Mouse (Mus musculus): ENCODE results near the gene Scn2b. TPM values are rescaled to one million over a fixed set of nuclear protein-coding genes. Genes with fewer than 3 reads are reported as not detected.

Scn2b gene
- polyA plus RNA-seq, 2 experiments: 3.3 to 6.6 TPM

DNA sequence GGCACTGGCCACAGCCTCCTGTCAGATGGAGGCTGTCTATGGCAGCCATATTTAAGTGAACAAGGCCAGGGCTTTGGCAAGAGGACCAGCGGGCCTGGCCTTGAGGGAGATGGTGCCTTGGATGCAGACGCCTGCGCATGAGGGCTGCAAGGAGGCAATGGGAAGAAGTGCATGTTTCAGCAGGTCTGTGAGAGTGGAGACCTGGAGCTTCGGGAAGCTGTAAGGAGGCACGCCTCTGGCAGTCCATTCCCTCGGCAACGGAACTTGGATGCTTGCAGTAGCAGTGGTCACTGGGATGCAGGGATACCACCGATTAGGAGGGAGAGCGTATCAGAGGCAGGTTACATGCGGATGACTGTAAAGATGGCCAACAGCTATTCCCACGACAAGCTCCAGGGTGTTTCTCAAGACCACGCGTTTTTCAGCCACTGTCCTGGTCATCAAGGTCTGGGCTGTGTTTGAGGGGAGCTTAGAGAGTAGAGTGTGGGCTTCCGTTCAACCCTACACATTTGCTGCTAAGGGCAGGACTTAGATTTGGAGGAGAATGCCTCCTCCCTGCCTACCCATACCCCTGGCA lies 2.5 kb downstream of the Scn2b start:
- DNase-seq (ENCODE audit: low spot score) (no peak), ATAC-seq (ENCODE audit: low FRiP score, low read depth) (no peak)
- no peak overlapping the region for H3K27ac ChIP-seq (replicated peaks; ENCODE audit: low read depth, low read length)
- H3K4me2 ChIP-seq (replicated peaks; ENCODE audit: low read depth, low read length, severe bottlenecking): no peak overlapping the region
- H3K36me3 ChIP-seq (ENCODE audit: control insufficient read depth, insufficient read depth, low read length): no peaks in the 10 kb centered on the region
- no peak overlapping the region for H3K9ac ChIP-seq (ENCODE audit: low read depth, low read length, severe bottlenecking)
- no peaks in the 10 kb centered on the region for H3K9me3 ChIP-seq (ENCODE audit: control insufficient read depth, low read length)
- TF ChIP-seq POLR2A (IDR thresholded peaks at IDR 0.05; ENCODE audit: borderline replicate concordance, extremely low read depth, insufficient read depth, insufficient read length): no peak
- H3K4me3 ChIP-seq (replicated peaks; ENCODE audit: low read length): no peak overlapping the region
- peaks cover 28% of the 10 kb centered on the region for H3K4me1 ChIP-seq (ENCODE audit: control insufficient read depth, insufficient read depth, low read length)
- no peaks in the 10 kb centered on the region for H3K27me3 ChIP-seq (ENCODE audit: control insufficient read depth, insufficient read depth, low read length)
- WGBS: 89% methylated on average over 14 of the region's 14 CpGs

DNA sequence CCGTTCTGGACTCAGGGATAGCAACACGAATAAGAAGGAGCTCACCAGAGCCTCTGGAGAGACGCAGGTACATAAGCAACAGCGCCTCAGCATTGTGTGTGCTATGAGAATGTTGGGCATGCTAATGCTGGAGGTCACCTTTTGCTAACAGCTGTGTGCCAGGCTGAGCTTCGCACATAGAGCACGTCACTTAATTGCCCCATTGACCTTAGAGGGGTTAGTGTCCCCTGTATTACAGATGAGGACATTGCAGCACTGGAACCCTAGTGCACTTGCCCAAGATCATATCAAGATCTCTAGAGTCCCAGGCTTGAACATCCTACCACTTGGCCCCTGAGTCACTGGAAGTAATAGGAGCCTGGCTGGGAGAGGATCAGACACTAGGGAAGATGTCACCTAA lies 3.0 kb downstream of the Scn2b start:
- DNase-seq (ENCODE audit: low spot score): no peak
- H3K4me3 ChIP-seq (replicated peaks; ENCODE audit: low read length): no peak overlapping the region
- H3K9ac ChIP-seq (ENCODE audit: low read depth, low read length, severe bottlenecking): no peak overlapping the region
- H3K4me1 ChIP-seq (ENCODE audit: control insufficient read depth, insufficient read depth, low read length): peaks cover 25% of the 10 kb centered on the region
- H3K9me3 ChIP-seq (ENCODE audit: control insufficient read depth, low read length): no peaks in the 10 kb centered on the region
- peaks cover 5% of the 10 kb centered on the region; the same call in 1 of the 2 replicates for H3K36me3 ChIP-seq (ENCODE audit: control insufficient read depth, insufficient read depth, low read length)
- no peak for TF ChIP-seq POLR2A (IDR thresholded peaks at IDR 0.05; ENCODE audit: borderline replicate concordance, extremely low read depth, insufficient read depth, insufficient read length)
- no peak overlapping the region for H3K27ac ChIP-seq (replicated peaks; ENCODE audit: low read depth, low read length)
- WGBS: 80% methylated on average over 6 of the region's 6 CpGs
- H3K4me2 ChIP-seq (replicated peaks; ENCODE audit: low read depth, low read length, severe bottlenecking): no peak overlapping the region
- ATAC-seq (ENCODE audit: low FRiP score, low read depth): no peak
- no peaks in the 10 kb centered on the region for H3K27me3 ChIP-seq (ENCODE audit: control insufficient read depth, insufficient read depth, low read length)

DNA sequence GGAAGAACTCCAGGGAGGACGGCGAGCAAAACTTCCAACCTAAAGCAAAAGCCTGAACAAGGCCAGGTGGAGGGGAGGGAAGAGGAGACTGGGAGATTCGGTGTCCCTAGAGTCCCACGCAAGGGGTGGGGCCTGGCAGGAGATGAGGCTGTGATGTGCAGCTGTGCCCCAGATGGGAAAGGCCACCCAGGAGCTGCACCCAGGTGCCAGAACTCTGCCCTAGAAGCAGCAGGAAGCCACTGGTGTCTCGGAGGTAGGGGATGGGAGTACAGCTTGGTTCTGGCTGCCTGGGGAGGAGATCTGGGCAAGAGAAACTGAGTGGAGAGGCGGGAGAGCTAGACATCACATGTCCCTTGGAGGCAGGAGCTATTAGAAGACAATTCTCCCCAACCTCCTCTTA lies 3.4 kb downstream of the Scn2b start:
- no peaks in the 10 kb centered on the region for H3K27me3 ChIP-seq (ENCODE audit: control insufficient read depth, insufficient read depth, low read length)
- ATAC-seq (ENCODE audit: low FRiP score, low read depth) (no peak), DNase-seq (ENCODE audit: low spot score) (no peak)
- H3K27ac ChIP-seq (replicated peaks; ENCODE audit: low read depth, low read length): no peak overlapping the region
- peaks cover 23% of the 10 kb centered on the region for H3K4me1 ChIP-seq (ENCODE audit: control insufficient read depth, insufficient read depth, low read length)
- no peak overlapping the region for H3K9ac ChIP-seq (ENCODE audit: low read depth, low read length, severe bottlenecking)
- 49% methylated on average over 6 of the region's 6 CpGs for WGBS
- H3K36me3 ChIP-seq (ENCODE audit: control insufficient read depth, insufficient read depth, low read length): peaks cover 9% of the 10 kb centered on the region
- no peak for TF ChIP-seq POLR2A (IDR thresholded peaks at IDR 0.05; ENCODE audit: borderline replicate concordance, extremely low read depth, insufficient read depth, insufficient read length)
- no peak overlapping the region for H3K4me2 ChIP-seq (replicated peaks; ENCODE audit: low read depth, low read length, severe bottlenecking)
- H3K4me3 ChIP-seq (replicated peaks; ENCODE audit: low read length): no peak overlapping the region
- no peaks in the 10 kb centered on the region for H3K9me3 ChIP-seq (ENCODE audit: control insufficient read depth, low read length)

DNA sequence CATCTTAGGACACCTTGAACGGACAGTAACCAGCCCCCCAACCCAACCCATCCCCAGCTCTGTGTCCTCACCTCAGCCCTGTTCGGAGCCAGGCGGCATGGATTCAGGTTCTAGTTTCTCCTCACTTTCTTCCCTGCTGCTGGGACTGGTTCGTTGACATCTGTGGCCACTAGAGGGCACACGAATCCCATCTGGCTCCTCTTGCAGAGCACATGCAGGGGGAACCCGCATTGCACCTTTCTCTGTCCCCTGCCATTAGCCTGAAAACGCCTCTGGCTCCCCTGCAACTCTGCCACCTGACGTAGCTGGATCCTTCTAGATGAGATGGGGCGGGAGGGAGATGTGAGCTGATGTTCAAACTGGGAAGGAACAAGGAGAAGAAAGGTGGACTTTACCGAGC lies 4.2 kb downstream of the Scn2b start:
- Histone ChIP-seq H3K4me1 (ENCODE audit: control insufficient read depth, insufficient read depth, low read length) (peaks cover 16% of the 10 kb centered on the region), H3K27me3 (ENCODE audit: control insufficient read depth, insufficient read depth, low read length) (no peaks in the 10 kb centered on the region), H3K9ac (ENCODE audit: low read depth, low read length, severe bottlenecking) (no peak overlapping the region), H3K4me2 (replicated peaks; ENCODE audit: low read depth, low read length, severe bottlenecking) (peak overlapping the region; percentile 45), H3K36me3 (ENCODE audit: control insufficient read depth, insufficient read depth, low read length) (peaks cover 13% of the 10 kb centered on the region), H3K4me3 (replicated peaks; ENCODE audit: low read length) (peak overlapping the region; percentile 20), H3K9me3 (ENCODE audit: control insufficient read depth, low read length) (no peaks in the 10 kb centered on the region), H3K27ac (replicated peaks; ENCODE audit: low read depth, low read length) (no peak overlapping the region)
- 0 out of 2 replicates have a peak, but pooled peaks have one; percentile 23 for ATAC-seq (ENCODE audit: low FRiP score, low read depth)
- TF ChIP-seq POLR2A (IDR thresholded peaks at IDR 0.05; ENCODE audit: borderline replicate concordance, extremely low read depth, insufficient read depth, insufficient read length): no peak
- WGBS: 7% methylated on average over 9 of the region's 10 CpGs
- DNase-seq (ENCODE audit: low spot score): peak; percentile 79

DNA sequence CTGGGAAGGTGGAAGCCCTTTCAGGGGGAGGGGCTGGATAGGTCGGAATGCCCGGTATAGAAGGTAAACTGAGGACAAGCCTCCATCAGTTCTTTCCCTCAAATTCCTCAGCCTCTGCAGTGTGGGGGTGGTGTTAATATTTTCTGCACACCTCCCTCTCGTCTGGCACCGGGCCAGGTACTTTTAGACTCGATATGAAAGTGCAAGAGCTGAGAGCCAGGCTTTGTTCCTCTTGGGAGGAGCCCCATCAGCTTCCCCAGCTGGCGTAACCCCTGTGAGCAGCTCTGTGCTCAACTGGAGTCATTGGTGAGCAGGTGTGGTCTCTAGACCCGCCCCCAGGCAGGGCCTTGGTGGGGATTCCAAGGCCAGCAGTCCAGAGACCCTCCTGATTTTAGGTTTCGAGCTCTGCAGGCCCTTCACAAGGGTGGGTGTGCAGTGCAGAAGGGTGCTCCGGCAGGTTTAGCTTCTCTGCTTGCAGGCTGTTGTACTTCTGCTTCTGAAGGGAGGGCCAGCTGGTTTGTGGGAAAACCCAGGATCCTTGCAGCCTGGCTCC lies 4.7 kb downstream of the Scn2b start:
- no peak overlapping the region for H3K27ac ChIP-seq (replicated peaks; ENCODE audit: low read depth, low read length)
- DNase-seq (ENCODE audit: low spot score): peak; percentile 37

More for the DNA sequence above, 4.7 kb downstream of the Scn2b start:
- Histone ChIP-seq H3K4me2 (replicated peaks; ENCODE audit: low read depth, low read length, severe bottlenecking) (peak overlapping the region; percentile 45), H3K4me1 (ENCODE audit: control insufficient read depth, insufficient read depth, low read length) (peaks cover 16% of the 10 kb centered on the region), H3K4me3 (replicated peaks; ENCODE audit: low read length) (peak overlapping the region; percentile 20), H3K9ac (ENCODE audit: low read depth, low read length, severe bottlenecking) (0 out of 2 replicates have a peak overlapping the region, but pooled peaks have one; percentile 21), H3K27me3 (ENCODE audit: control insufficient read depth, insufficient read depth, low read length) (no peaks in the 10 kb centered on the region), H3K36me3 (ENCODE audit: control insufficient read depth, insufficient read depth, low read length) (peaks cover 15% of the 10 kb centered on the region), H3K9me3 (ENCODE audit: control insufficient read depth, low read length) (no peaks in the 10 kb centered on the region)
- TF ChIP-seq POLR2A (IDR thresholded peaks at IDR 0.05; ENCODE audit: borderline replicate concordance, extremely low read depth, insufficient read depth, insufficient read length): no peak
- ATAC-seq (ENCODE audit: low FRiP score, low read depth): no peak
- WGBS: 19% methylated on average over 9 of the region's 9 CpGs

All from limb, embryonic 14.5 days (tissue).